Mouse (Mus musculus) left cerebral cortex, postnatal 10 days (tissue): ENCODE measurements around the gene Pea15a. TPM values are rescaled to one million over a fixed set of nuclear protein-coding genes. Genes with fewer than 3 reads are reported as not detected.
A peak's percentile ranks its signal among the peaks of the same experiment; 100 is the strongest.
"Not testable (repeated sequence)": the region's sequence is repeated elsewhere in the genome, so short reads cannot be mapped to it uniquely, and the experiment has no call there.

Experiments
- DNase-seq, 2 experiments: peaks; one replicate each; pipeline ENCODE4 v3.0.0; 2021 to 2022; ENCODE audit warnings: low spot score in 2 of 2, mixed read lengths in 1 of 2; ENCODE audit errors: extremely low spot score in 1 of 2
- intact Hi-C: fragments of 180-260 bp; cut with DNase I; formaldehyde crosslinking; loops from one replicate; pipeline ENCODE4 v1.15.1; 2025
- total RNA-seq, 2 experiments: library from RNA; stranded (reverse); gene quantifications; 2 replicates each; pipeline ENCODE4 v1.2.3; 2021

Pea15a gene
- 100 to 1,000 TPM; 368 TPM for total RNA-seq

- DNase-seq: peak; percentile 78 to 93
- intact Hi-C loops: loop anchor here (2.0 kb wide), 1 partner anchor 104 kb away; no protein-coding TSS in a partner anchor
Measured at GRCm38 (mm10) chr1:172206141-172206917, at the start of gene Pea15a. TSS of gene Pea15a (minus strand) at chr1:172206804.

GRCm38 (mm10) chr1:172247679-172248078 is 41.1 kb upstream of the Pea15a start:
- no peak for DNase-seq
- intact Hi-C loops: loop anchor here (10.0 kb wide), 1 partner anchor 103 kb away; the partner anchor contains the start of gene Dcaf8

GRCm38 (mm10) chr1:172247216-172247615 is 40.6 kb upstream of the Pea15a start:
- intact Hi-C loops: loop anchor here (10.0 kb wide), 1 partner anchor 102 kb away; the partner anchor contains the start of gene Dcaf8
- no peak for DNase-seq

GRCm38 (mm10) chr1:172244645-172245044 is 38.0 kb upstream of the Pea15a start:
- not testable (repeated sequence) for DNase-seq
- intact Hi-C loops: loop anchor here (10.0 kb wide), 1 partner anchor 100 kb away; the partner anchor contains the start of gene Dcaf8

- intact Hi-C loops: loop anchor here (10.0 kb wide), 1 partner anchor 99 kb away; the partner anchor contains the start of gene Dcaf8
- DNase-seq: peak in 1 of 2 experiments; percentile 51
Measured at GRCm38 (mm10) chr1:172243547-172244205, 37.1 kb upstream of the Pea15a start.

- peak in 1 of 2 experiments; percentile 19 for DNase-seq
- intact Hi-C loops: loop anchor here (10.0 kb wide), 1 partner anchor 98 kb away; the partner anchor contains the start of gene Dcaf8
Measured at GRCm38 (mm10) chr1:172242401-172242800, 35.8 kb upstream of the Pea15a start.

GRCm38 (mm10) chr1:172240945-172241708 is 34.5 kb upstream of the Pea15a start:
- intact Hi-C loops: loop anchor here (10.0 kb wide), 1 partner anchor 96 kb away; the partner anchor contains the start of gene Dcaf8
- DNase-seq: no peak

- intact Hi-C loops: no loop called here
- no peak for DNase-seq
Measured at GRCm38 (mm10) chr1:172229215-172229614, 22.6 kb upstream of the Pea15a start.

- intact Hi-C loops: no loop called here
- no peak for DNase-seq
Measured at GRCm38 (mm10) chr1:172228209-172228608, 21.6 kb upstream of the Pea15a start.

GRCm38 (mm10) chr1:172221297-172222063 is 14.9 kb upstream of the Pea15a start:
- DNase-seq: no peak
- intact Hi-C loops: no loop called here

GRCm38 (mm10) chr1:172220414-172220813 is 13.8 kb upstream of the Pea15a start:
- intact Hi-C loops: no loop called here
- DNase-seq: peak; percentile 52 to 82

GRCm38 (mm10) chr1:172219451-172220406 is 13.1 kb upstream of the Pea15a start, which contains the start of gene Casq1:
TSS of gene Casq1 (minus strand) at chr1:172219868.
- intact Hi-C loops: no loop called here
- DNase-seq: no peak

- intact Hi-C loops: no loop called here
- no peak for DNase-seq
Measured at GRCm38 (mm10) chr1:172218164-172218910, 11.7 kb upstream of the Pea15a start.

- intact Hi-C loops: no loop called here
- DNase-seq: peak; percentile 88 to 92
Measured at GRCm38 (mm10) chr1:172217148-172217547, 10.5 kb upstream of the Pea15a start.

- intact Hi-C loops: no loop called here
- DNase-seq: no peak
Measured at GRCm38 (mm10) chr1:172214748-172215147, 8.1 kb upstream of the Pea15a start.

- intact Hi-C loops: no loop called here
- no peak for DNase-seq
Measured at GRCm38 (mm10) chr1:172213771-172214170, 7.2 kb upstream of the Pea15a start.
